Mouse (Mus musculus) kidney, adult 9 months (tissue): ENCODE data around the gene Smc3.

ENCODE experiments used
- DNase-seq: peaks from one replicate; pipeline ENCODE4 v3.0.0; 2022

Gene Smc3

DNA sequence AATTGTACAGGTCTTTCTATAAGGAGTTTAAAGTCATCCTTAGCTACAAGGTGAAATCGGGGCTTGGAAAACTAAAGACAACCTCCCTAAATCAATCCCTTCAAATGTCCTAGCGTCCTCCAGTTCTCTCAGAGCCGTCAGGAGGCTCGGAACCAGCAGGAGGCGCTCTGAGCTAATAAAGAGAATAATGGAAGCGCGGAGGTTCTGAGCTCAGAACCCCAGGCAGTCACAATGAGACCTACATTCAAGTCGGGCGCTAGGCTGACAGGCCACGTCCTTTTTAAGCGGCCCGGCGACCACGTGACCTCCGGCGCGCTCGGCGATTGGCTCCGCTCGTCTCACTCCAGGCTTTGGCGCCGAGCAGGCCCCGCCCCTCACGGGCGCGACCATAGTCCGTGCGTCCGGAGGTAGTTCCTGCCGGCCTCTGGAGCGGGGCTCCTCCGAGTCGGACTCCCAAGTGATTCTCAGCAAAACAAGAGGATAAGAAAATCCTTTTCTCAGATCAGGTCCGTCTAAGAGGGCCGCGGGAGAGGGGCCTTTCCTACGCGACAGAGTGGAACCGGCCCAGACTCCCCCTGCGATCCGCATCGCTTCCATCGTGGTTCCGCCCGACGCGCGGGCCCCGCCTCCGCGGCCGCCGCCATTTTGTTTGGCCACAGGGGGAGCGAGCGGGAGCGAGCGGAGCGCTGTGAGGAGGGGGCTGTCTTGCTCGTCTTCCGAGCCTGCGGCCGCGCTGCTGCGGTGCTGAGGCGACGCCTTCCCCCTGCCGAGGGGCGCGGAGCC lies at the start of gene Smc3:
TSS of gene Smc3 (plus strand) at position 642 of the 783 bp plus-strand sequence.
- DNase-seq, result peak; percentile 99

DNA sequence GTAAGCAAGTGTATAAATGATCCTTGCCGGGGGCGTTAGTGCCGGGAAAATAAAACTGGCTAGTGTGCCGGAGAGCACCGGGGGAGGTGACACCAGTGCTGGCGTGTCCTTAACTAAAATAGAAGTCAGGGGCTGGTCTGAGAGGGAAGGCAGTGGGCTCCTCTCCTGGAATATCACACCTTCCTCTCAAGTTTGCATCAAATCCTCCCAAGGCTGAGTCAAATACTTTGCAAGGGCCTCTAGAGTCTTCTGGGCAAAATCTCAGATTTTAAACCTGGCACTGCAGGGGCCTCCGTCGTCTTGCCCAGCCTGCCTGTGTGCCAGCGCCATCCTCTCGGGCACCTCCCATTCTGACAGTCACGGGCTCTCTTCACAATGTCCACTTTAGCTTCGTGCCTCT lies 49.2 kb upstream of the Smc3 start:
- DNase-seq, result no peak

DNA sequence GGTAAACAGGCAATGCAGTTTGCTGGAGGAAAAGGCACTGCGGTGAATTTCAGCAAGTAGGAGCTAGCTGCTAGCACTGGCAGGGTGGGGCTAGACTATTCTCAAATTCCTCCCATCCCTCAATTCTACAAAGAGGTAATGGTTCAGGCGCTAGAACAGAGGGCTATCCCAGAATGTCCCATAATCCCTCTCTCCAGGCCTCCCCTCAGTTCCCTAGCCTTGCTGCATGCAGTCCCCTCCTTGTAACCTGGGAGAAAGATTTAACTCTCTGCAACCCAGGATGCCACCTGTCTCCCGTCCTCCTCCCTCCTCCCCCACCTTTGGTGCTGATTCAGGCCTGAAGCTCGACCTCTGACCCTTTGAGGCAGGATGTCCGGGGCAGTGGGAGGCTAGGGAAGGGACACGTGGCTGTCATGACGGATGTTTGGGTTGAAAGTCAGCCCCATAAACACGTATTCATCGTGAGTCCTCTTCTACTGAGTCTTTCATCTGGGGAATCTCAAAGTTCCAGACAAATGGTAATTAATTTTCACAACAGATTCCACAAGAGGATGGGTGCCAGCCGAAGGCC lies 47.9 kb upstream of the Smc3 start:
- no peak for DNase-seq

DNA sequence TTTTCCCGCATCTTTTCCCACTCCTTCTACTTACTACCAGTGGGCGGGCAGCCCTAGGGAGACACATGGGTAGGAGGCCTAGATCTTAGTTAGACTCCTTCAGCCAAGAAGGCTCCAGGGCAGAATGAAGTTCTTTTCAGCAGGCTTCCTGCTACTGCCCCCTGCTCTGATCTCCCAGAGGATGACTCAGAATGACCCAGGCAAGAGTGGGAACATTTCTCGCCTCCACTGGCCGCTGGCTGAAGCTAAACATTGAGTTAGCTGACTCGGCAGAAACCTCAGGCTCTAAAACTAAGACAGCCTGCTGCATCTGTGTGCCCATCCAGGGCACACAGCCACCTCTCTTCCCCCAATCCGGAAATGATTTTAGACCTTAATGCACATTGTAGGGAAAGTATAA lies 47.4 kb upstream of the Smc3 start:
- DNase-seq, result no peak

DNA sequence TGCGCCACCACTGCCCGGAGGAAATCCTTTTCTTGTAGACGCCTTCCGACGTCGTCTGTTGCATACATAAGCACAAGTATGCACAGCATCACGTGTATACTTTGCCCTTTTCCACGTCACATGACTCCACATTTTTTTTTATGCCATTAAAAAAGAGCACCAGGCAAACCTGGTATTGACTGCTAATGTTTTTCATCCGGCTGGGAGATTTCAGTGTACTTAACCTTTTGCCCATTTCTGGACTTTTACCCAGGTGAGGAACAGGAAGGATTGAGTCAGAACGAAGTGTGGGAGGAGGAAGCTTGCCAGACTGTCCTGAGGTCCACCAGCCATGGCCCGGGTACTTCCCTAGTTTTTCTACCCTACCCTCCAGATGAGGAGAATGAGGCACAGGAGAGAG lies 45.8 kb upstream of the Smc3 start:
- peak; percentile 89 for DNase-seq

DNA sequence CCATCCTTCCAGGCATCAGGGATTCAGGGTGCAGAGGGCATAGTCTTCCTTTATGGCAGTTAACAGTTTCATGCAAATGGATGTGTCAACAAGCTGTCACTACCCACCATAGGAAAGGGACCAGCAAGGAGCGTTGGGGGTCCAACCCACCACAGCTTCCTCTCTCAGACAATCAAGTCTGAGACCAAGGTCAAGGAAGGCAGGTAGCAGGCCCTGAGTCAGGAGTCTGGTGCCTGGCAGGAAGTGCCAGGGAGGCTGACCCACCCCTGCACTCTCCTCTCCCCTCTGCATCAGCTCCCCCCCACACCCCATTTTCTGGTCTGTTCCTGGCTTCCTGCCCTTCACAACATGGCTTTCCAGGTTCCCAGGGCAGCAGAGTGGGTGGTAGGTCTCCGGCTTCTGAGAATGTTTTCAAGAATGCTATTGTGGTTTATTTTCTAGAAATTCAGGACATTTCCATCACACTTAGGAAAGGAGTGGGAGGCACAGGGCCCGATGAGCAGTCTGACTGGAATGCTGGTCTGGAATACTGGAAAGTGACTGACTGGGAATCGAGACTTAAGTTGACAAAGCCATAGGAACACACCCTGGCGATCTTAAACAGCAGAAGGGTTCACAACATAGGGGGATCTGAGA lies 45.1 kb upstream of the Smc3 start:
- DNase-seq, result no peak

DNA sequence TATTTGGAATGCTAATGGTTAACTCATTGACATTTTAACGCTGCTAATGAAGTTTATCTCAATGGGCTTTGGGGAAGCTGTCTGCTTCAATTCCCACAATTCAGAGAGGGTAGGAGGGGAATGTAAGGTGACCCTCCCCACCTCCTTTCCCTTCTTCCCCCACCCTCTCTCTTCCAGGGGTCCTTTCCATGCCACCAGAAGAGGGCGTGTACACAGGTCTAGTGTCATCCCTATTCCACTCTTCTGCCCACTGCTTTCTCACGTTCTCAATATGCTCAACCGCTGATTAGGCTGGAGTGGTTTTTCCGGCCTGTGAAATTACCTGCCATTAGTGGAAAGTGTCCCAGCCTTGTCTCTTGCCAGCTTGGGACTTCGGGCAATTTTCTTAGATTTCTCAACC lies 43.4 kb upstream of the Smc3 start:
- no peak for DNase-seq

DNA sequence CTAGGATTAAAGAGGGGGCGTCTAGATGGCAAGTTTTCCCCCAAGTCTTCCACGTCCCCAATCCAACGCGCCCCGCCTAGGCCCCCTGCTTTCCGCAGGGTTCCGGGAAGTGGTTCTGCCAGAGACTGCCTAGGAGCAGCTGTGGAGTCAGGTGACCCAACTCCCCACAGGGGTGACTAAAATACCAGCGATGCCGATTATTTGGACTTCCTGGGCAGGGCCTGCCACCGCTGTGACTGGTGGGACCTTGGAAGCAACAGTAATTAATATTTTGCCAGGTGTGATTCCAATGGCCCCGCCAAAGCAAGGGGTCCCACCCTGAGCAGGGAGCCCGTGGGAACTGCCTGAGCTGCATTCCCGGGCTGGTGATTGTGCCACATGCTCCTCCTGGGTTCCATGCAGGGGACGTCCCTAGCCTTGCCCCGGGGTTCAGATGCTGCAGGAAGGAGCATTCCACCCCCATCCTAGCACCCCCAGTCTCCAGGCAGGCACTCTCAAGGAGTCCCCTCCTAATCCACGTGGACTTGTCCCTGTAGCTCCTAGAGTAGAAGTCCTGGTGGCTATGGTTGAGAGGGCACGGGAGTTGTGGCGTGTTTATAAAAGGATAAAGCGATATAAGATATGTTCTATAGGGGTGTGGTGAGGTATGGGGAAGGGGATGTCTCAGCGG lies 42.8 kb upstream of the Smc3 start:
- DNase-seq, result peak; percentile 32

DNA sequence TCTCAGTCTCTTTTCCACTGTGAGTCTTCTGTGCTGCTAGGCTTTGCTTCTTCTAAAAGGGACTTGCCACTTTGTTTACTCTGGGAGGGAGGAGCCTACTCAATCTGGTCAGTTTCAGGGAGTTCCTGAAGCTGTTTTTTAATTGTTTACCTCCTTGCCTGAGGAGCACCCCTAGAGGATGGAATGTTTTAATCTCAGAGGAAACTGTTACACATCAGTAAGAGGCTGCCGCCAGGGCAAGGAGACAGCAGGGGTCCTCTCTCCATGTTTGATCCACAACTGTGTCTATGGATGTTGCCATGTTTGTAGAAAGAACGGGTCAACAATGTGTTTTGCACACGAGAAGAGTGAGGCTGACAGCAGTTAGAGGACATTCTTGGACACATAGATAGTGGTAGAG lies 39.8 kb upstream of the Smc3 start:
- DNase-seq, result no peak

DNA sequence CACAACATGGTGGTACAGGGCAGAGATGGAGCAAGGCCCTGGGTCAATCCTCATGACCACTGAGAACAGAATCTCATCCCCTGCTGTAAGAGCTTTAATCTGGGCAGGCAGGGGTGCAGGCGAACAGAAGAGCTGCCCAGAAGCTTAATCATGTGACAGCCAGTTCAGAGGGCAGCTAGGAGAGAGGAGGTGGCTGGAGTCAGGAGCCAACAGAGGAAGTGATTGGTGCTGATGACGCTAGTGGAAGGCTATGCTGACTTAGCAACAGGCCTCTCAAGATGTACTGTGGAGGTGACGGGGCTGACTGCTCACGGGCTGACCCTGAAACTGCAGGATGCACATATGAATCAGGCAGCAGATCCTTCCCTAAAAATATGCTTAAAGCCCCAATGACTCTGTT lies 36.0 kb upstream of the Smc3 start:
- DNase-seq, result peak; percentile 73

DNA sequence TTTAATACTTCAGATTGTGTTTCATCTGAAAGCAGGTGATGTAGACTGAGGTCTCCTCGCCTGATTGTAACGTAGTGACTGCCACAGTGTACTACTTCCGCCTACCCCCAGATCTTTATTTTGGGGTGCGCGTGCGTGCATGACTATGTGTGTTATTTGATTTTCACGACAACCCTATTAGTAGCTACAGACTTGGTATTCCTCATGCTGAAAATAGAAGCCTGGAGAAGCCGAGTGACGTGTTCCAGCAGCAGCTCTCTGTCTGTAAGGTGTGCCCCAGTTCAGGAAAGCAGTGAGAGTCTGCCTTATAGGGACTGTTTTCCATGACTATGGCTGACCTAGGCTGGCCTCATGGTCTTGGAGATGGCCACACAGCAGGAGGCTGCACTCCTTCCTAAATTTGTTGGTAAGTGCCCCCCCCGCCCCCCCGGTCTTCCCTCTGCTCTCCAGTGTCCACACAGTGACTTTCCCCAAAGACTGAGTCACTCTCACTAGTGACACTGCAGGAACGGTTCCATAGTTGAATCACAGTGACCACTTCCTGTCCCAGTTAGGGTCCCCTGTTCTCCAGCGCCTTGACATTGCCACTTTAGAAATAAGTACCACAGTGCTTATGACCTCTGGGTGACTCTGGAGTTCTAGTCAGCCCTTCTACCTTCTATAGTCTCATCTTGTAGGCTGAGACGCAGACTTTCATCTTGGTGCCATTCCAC lies 34.5 kb upstream of the Smc3 start:
- no peak for DNase-seq

DNA sequence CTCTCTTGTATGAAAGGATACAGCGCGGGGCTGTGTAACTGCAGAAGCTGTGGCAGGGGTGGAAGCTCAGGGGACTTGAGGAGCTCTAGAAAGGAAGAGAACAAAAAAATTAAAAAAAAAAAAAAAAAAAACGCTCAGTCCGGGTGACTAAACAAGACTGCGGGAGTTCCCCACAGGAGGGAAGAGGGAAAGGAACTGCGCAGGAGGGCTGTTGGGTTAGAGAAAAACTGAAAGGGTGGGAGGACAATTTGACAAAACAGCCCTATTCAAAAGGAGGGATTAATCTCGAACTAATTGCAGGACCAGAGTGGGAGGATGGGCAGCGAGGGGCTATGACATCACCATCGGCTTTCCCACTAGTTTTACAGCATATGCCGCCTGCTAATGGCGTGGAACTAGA lies 32.3 kb upstream of the Smc3 start:
- DNase-seq, result no peak

DNA sequence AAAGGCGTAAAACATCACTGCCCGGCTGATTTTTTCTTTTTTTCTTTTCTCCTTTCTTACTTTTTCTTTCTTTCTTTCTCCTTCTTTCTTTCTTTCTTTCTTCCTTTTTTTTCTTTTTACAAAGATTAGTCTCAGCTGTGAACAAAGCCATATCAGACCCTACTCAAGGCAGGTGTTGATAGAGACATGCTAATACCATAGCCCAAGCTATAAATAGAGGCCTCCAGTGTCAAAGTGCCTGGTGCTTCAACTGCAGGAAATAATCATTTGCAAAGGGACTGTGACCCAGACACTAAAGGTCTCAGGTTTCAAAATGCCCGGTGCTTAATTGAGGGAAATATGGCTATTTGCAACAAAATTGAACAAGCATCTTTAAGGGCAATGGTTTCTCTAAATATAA lies 31.6 kb upstream of the Smc3 start:
- no peak for DNase-seq

DNA sequence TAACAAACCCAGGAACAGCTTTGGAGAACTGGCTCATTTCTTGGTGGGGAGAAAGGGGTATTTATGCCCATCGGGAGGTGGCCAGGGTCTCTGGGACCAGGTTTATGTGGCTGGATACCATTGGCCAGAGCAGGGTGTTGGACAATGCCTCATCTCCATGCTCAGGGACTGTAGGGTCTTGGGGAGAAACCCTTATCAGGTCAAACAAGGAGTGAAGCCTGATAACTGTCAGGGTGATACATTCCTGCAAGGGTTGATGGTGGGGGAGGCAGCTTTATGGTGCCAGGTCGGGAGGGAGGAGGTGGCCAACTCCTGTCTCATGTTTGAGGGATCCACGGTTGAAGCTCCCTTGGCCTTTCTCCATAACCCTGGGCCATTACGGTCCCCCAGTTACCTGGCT lies 29.1 kb upstream of the Smc3 start:
- DNase-seq, result no peak

DNA sequence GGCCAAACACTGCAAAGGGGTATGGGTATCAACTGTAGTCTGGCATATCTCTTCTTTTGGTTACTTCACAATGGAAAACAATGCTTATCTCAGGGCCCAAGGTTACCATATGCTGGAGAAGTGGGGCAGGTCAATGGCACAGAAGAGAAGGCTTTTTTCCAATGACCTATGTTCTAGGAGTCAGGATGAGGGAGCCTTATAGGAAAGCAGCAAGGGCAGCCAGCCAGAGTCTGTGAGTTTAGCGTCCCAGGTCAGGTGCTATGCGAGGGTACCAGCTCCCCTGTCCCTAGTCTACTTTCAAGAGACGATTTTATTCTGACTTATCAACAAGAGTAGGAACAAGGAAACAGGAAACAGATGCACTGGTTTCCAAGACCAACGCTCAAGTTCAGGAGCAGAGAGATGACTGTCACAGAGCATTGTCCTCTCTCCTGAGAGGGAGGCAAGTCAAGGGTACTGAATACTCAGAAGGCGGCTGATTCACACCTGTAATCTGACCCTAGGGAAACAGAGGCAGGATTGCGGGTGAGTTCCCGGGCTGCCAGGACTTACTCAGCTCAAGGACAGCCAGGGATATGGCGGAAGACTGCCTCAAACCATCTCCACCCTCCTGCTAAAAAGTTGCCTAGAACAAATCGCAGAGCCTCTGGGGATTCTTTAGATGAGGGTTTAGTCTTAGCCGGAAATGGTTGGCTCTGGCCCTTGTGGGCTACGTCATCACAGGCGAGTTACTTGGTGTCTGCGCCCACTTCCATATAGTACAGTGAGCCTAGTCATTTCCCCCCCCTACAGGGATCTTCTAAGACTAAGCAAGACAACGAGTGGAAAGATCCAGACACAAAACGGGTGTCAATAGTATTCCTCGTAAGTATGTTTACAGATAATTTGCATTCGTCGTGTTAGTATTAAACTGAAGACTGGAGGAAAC lies 28.4 kb upstream of the Smc3 start:
- DNase-seq, result no peak

DNA sequence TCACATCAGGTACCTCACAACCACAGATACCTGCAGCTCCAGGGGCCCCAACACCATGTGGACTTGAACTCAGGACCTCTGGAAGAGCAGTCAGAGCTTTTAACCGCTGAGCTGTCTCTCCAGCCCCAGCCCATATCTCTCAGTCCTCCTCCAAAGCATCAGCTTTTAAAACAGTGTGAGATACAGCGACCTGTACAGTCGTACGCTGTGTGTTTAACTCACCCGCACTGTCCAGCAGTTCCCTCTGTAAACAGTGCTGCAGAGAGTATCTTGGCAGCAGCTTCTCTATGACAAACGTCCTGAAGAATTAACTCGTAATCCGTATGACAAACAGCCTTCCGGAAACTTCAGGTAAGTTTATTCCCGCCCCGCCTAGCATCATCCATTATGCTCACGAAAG lies 27.6 kb upstream of the Smc3 start:
- DNase-seq, result no peak

DNA sequence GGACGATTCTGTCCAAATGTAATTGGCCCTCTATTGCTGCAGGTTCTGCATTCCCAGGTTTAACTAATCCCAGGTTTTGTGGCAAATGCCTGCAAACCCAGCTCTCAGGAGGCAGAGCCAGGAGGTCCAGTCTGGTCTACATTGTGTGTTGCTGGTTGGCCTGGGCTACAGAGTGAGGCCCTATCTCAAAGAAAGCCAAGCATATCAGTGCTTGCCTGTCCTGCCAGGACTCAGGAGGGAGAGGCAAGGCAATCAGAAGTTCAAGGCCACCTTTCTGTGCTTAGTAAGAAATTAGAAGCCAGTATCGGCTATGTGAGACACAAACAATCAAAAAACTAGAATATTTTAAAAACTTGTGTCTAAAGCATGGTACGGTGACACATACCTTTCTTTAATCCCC lies 27.0 kb upstream of the Smc3 start:
- no peak for DNase-seq

DNA sequence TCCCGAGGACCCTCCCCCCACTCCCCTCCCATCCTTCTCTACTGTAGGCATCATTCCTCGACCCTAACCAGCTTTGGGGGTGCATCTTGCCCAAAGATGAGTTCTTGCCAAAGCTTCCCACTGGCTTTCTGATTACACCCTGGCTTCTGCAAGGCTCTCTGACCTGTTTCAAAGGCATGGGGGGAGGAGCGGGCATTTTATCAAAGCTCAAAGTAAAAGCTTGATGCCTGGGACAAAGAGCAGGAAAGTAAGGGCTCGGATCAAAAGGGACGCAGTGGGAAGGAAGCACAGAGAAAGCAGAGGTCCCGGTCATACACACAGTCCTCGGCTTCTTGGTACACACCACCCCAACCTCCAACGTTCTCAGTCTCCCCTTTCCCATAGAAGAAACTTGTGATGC lies 26.1 kb upstream of the Smc3 start:
- no peak for DNase-seq

DNA sequence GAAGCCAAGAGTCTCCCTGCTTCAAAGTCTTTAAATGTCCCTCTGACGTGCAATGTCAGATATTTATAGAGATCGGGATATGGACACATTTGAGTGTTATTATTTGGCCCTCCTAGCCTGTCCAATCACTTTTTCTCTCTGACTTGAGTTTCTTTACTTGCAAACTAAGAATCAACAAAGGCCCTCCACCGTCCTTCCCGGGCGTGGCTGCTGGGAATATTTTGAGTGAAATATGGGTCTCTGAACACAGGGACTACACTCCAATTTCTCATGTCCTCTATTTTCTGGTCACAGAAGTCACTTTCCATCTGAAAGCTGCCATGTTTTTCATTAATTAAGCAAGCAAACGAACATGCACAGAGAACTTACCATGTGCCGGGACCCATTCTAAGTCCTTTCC lies 25.7 kb upstream of the Smc3 start:
- no peak for DNase-seq

DNA sequence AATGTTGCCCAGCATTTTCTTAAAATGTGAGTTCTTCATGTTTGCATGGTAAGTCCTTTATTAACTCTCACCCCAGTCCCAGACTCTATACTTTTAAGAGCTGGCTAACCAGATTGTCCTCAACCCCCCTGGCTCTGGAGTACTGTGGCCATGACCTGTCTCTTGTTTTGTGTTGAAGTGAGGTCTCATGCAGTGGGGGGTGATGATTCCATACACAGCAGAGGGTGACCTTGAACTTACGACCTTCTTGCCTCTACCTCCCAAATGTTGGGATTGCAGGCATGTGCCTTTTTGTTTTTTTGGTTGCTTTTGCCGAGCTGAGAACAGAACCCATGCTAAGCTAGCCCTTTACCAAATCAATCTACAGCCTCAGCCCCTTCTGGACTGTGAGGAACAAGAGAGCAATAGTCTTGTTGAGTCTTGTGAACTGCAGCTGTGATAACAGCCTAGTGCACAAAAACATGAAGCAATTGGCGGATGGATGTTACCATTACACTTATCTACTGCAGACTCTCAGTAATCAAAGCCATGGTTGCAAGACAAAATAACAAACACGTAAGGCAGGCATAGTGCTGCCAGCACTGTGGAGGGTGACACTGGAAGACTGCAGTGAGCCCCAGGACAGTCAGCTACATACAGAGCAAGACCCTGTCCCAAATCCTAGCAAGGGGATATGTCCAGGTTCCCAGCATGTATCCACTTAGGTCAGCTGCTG lies 24.7 kb upstream of the Smc3 start:
- DNase-seq, result no peak

DNA sequence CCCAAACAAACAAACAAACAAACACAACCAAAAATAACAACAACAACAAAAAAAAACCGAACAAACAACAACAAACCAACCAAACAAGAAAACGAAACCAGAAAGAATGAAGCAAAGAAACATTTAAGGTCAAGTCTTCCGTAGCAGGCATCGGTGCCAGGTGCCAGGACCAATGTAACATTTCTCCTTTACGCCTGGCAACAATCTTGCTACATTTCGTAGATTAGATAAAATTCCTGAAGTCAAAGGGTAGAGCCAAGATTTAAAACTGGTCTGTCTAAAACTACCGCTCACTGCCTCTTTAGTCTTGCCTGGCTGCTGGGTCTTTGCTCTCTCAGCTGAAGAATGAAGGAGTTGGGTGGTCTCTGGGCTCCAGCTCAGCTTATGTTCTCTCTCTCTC lies 24.1 kb upstream of the Smc3 start:
- DNase-seq, result no peak
